Mouse (Mus musculus) effector memory CD4-positive, alpha-beta T cell, adult 5 months (primary cell): Measurements from ENCODE around the gene Ifi35. TPM values are rescaled to one million over a fixed set of nuclear protein-coding genes. Genes with fewer than 3 reads are reported as not detected.

Source experiments
- polyA plus RNA-seq: library from polyadenylated mRNA; unstranded; fragments of 100-300 nt; shearing (Covaris generic); gene quantifications from one replicate; pipeline ENCODE4 v1.2.1, GENCODE M21; 2017

Ifi35 gene
- 106 TPM for polyA plus RNA-seq

DNA sequence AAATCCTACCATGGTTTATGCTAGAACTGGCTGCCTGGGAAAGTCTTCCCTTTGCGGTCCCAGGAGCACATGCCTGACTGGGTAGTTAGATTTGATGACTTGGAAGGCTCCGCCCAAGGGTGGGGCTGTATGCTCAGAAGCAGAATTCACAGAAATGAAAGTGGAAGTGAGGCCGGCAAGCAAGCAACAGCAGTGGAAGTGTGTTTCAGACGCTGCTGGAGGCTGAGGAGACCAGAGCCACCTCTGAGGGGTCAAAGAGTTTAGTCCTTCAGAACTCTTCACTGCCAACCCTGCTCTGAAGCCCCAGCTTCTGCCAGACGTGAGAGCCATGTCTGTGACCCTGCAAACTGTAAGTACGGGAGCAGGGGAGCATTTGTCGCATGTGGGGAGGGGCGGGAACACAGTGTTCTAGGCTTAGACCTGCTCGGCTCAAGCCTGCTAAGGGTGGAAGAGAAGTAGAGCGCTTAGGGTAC lies at the start of gene Ifi35:
Gene Ifi35 (plus strand): TSS at position 134 of the 473 bp plus-strand sequence.

DNA sequence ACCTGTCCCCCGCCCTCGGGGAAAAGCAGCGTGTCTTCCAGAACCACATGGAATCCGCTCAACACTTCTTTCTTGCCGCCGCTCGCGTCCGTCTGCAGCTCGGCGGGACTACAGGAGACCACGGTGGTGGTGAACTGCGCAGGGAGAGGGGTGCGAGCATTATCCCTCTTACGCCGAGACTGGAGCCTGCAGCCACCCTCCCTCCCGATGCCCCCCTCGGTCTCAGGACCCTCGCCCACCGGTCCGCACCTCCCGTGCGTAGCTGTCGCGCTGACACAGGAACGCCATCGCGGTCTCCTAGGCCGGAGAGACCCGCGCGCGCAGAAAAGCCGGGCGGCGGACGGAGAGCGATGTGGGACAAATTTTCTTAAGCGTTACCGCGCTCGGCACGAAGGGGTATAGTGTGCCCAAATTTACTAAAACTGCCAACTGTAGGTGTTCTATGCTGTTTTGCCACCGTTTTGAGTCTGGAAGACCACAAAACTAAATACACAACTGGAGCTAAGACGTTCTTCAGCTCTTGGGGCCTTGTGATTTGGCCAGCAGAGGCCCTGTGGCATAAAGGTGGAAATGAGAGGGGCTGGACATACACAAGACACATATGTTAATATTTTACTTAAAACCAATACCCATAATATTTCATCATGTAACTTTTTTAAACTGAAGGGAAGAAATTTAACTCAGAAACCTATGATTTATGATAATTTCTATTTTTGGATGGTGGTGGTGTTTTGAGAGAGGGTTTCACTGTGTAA lies 30.9 kb upstream of the Ifi35 start, which contains the start of gene Aarsd1:
Gene Aarsd1 (minus strand): TSS at position 515 of the 755 bp plus-strand sequence.

DNA sequence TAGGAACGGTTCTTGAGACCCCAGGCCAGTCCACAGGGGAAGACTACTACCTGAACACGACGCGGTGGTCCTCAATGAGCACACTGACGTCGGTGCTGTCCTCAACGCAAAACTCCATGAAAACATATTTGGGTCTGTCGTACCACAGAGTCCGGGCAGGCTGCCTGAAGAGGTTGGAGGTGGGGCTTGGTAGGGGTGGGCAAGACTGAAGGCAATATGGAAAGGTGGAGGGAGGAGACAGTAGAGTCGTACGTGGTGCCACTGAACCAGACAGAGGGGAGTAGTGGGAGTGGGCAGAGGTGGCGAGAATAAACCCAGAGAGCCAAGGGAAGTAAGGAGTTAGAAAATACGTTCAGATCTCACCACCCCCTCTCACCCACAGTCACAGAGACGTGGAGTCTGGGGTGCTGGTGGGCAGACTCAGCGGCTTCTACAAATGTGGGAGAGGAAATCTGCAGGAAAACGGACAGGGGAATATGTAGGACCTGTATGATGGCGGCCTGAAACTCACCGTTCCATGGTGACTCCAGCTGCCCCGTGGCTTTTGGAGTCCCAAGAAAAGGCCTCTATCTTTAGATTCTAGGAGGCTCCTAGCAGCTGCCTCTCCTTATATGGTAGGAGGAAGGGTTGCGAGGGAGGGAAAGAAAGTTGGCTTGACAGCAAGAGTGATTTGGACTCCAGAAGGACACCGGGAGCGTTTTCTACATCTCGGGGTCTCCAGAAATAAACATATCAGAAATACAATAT lies 23.9 kb upstream of the Ifi35 start, which contains the start of gene Gm27029:
Gene Gm27029 (minus strand): TSS at position 692 of the 747 bp plus-strand sequence.

DNA sequence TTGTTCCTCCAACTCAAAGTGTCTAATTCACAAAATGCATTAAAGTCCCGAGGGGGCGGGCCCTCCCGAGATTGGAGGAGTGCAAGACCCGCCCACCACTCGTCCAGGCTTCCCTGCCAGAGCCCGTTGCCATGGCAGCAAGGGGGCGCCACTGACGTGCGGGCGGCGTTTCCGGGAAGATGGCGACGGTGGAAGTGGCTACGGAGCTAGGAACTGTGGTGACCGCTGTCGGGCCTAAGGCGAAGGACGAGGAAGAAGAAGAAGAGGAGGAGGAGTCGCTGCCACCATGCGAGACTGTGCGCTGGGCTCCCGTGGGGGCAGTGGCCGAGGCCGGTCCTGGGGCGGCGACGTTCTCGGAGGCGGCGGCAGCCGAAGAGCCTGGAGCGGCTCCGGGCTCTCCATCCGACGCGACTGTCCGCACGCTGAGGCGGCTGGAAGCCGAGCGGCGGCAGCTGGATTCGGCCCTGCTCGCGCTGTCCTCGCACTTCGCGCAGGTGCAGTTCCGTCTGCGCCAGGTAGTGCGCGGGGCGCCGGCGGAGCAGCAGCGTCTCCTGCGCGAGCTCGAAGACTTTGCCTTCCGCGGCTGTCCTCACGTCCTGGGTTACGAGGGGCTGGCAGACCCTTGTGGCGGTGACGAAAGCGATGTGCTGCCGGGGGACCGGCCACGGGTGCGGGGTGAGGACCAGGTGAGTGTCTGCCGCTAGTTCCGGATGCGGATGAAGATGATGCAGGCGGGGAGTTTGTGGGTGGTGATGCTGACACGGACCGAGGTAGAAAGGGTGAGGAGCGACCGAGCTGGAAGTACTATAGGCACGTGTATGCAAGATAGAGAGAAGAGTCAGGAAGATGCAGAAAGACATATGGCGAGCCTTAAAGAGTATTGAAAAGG lies 23.0 kb upstream of the Ifi35 start, which contains the start of the genes Rundc1 and Ptges3l:
Gene Rundc1 (plus strand): TSS at position 161 of the 889 bp plus-strand sequence.
Gene Ptges3l (minus strand): TSS at position 409 of the 889 bp plus-strand sequence.

DNA sequence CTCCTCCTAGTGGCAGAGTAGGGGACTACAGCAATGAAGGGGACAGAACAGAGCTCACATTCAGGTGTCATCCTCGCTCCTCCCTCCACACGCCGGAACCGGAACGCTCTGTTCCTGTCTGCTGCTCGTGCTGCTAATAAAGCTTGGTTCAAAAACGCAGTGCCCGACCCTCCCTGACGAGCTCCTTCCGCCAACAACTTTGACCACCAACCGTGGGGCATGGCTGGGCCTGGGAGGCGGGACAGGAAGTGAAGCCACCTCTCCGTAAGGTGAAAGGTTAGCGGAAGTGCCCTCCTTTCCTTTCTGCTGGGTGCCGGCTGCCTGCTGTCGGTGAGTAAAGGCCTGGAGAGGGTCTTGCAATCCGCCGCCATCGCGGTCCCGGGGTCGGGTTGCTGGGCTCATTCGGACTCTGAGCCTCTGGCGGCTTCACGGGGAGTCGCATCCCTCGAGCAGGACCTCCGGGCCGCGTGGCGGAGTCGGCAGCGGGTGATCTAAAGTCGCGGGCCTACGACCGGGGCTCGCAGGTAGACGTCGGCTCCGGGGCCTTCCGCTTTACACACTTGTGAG lies 6.0 kb upstream of the Ifi35 start, which contains the start of gene Rpl27:
Gene Rpl27 (plus strand): TSS at position 172 of the 567 bp plus-strand sequence.

DNA sequence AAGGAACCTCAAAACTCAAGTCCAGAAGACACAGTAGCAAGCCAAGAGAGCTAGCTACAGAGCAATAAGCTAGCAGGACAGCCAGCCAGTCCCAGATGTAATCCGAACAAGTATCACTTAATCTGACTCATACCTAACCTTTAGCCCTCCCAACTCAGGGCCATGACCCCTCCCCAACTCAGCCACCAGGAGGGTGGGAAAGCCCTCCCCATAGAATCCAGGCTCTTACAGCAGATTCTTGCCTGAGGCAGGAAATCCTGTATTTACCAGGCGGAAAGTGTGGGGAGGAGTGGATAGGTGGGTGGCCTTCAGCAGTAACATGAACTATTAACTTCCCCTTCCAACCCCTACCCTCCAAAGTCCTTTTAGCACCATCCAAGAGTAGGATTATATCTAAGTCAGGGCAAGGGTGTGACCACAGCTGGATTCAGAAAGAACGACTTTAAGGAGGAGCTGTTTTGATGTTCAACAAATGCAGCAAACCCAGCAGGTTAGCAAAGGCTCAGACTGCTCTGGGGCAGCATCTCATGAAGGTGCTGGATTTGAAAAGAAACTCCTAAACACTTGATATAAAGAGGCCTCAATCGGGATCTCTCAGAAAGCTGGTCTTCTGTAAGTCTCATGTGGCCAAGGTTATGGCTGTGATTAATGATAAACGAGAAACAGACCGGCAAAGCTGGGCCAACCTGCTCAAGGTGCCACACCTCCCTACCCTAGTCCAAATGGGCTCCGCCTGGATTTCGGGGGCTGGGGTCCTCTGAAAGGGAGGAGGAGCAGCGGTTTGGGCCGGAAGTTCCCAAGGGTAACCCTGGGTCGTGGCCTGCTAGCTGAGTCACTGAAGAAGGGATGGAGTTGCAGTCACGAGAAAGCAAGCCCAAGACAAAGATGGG lies 16.2 kb downstream of the Ifi35 start, which contains the start of gene Rnd2:
Gene Rnd2 (plus strand): TSS at position 789 of the 890 bp plus-strand sequence.

DNA sequence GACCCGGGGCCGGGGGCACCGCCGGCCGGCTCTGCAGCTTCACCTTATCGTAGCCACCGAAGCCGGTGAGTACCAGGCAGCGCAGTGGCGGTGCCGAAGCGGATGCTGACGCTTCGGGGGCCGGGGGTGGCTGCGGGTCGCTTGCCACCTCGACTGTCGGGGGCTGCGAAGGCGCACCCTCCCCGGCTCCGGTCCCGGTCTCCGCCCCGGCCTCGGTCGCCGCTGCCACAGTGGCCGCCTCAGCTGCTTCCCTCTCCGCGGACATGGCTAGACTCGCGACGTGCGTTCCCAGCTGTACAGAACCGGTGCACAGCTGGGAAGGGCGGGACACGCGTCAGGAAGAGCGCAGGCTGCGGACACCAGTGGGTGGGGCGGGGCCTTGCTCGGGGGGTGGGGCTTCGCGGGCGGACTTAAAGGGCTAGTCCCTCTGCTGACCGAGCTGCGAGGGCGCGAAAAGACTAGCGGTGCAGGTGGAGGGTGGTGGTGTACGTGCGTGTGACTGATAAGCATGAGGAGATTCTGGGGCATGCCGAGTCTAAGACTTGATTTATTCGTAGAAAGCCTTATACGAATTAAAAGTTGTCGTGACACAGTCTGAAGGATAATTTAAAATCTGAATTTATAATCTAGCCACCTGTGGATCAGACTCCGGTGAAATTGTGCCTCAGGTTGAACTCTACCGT lies 17.8 kb downstream of the Ifi35 start, which contains the start of gene Vat1:
Gene Vat1 (minus strand): TSS at position 362 of the 683 bp plus-strand sequence.

Other genes with a start within 250 kb of the Ifi35 start
- gene Ezh1, start 221.9 kb upstream of the Ifi35 start, polyA plus RNA-seq: 82.5 TPM
- gene Ramp2, start 202.4 kb upstream of the Ifi35 start, polyA plus RNA-seq: not detected
- 78.1 TPM for gene Vps25, start 194.7 kb upstream of the Ifi35 start, polyA plus RNA-seq
- 0.62 TPM for gene Wnk4, start 187.8 kb upstream of the Ifi35 start, polyA plus RNA-seq
- gene Cntd1, start 169.4 kb upstream of the Ifi35 start, polyA plus RNA-seq: not detected
- gene Coa3, start 169.3 kb upstream of the Ifi35 start, polyA plus RNA-seq: 41.6 TPM
- gene Becn1, start 146.1 kb upstream of the Ifi35 start, polyA plus RNA-seq: 194 TPM
- 157 TPM for gene Psme3, start 132.2 kb upstream of the Ifi35 start, polyA plus RNA-seq
- 3.6 TPM for gene Aoc2, start 123.3 kb upstream of the Ifi35 start, polyA plus RNA-seq
- not detected for gene Aoc3, start 117.8 kb upstream of the Ifi35 start, polyA plus RNA-seq
- not detected for gene G6pc, start 80.8 kb upstream of the Ifi35 start, polyA plus RNA-seq
- gene Aarsd1, start 30.8 kb upstream of the Ifi35 start, polyA plus RNA-seq: 28.2 TPM
- 1.2 TPM for gene Gm27029, start 23.6 kb upstream of the Ifi35 start, polyA plus RNA-seq
- gene Rundc1, start 23.3 kb upstream of the Ifi35 start, polyA plus RNA-seq: 29.7 TPM
- 4.1 TPM for gene Ptges3l, start 23.1 kb upstream of the Ifi35 start, polyA plus RNA-seq
- gene Rpl27, start 6.1 kb upstream of the Ifi35 start, polyA plus RNA-seq: 282 TPM
- gene Rnd2, start 16.6 kb downstream of the Ifi35 start, polyA plus RNA-seq: 0.36 TPM
- 0.80 TPM for gene Vat1, start 17.8 kb downstream of the Ifi35 start, polyA plus RNA-seq
- gene Brca1, start 103.5 kb downstream of the Ifi35 start, polyA plus RNA-seq: 2.3 TPM
- gene Nbr1, start 103.7 kb downstream of the Ifi35 start, polyA plus RNA-seq: 134 TPM
- gene Tmem106a, start 133.8 kb downstream of the Ifi35 start, polyA plus RNA-seq: 9.4 TPM
- gene Gm11634, start 150.8 kb downstream of the Ifi35 start, polyA plus RNA-seq: not detected
- 41.2 TPM for gene Rdm1, start 178.8 kb downstream of the Ifi35 start, polyA plus RNA-seq
- 4.8 TPM for gene Arl4d, start 217.1 kb downstream of the Ifi35 start, polyA plus RNA-seq